Mouse (Mus musculus) testis, adult 2 months (tissue): ENCODE data around the gene Ppp4c. TPM values are rescaled to one million over a fixed set of nuclear protein-coding genes. Genes with fewer than 3 reads are reported as not detected.

ENCODE experiments used
- H3K27ac ChIP-seq: fragments of 200-500 bp; 2 replicates; pipeline ENCODE4 v1.5.1; 2012; ENCODE audit warnings: low read depth, low read length; ENCODE audit not compliant: control insufficient read depth, insufficient read depth
- H3K27me3 ChIP-seq: fragments of 200-500 bp; 2 replicates; pipeline ENCODE4 v1.6.1; 2012; ENCODE audit warnings: mild to moderate bottlenecking, low read length, moderate library complexity; ENCODE audit not compliant: control insufficient read depth, insufficient read depth
- H3K36me3 ChIP-seq: fragments of 200-500 bp; 2 replicates; pipeline ENCODE4 v1.6.1; 2012; ENCODE audit warnings: mild to moderate bottlenecking, low read length; ENCODE audit not compliant: control insufficient read depth, insufficient read depth
- H3K4me1 ChIP-seq: fragments of 200-500 bp; 2 replicates; pipeline ENCODE4 v1.6.1; 2012; ENCODE audit warnings: low read length; ENCODE audit not compliant: control insufficient read depth, insufficient read depth
- H3K4me3 ChIP-seq: fragments of 200-500 bp; 2 replicates; pipeline ENCODE4 v1.5.1; 2012; ENCODE audit warnings: low read depth, mild to moderate bottlenecking, low read length, moderate library complexity, mixed read lengths; ENCODE audit not compliant: control insufficient read depth
- CTCF ChIP-seq: fragments of 200-500 bp; IDR thresholded peaks from 2 replicates; pipeline ENCODE4 v1.5.1; 2012; ENCODE audit warnings: low read depth, mild to moderate bottlenecking, inconsistent platforms, low read length, moderate library complexity; ENCODE audit not compliant: control insufficient read depth, insufficient read depth, insufficient replicate concordance
- POLR2A ChIP-seq: fragments of 200-500 bp; IDR thresholded peaks from 2 replicates; pipeline ENCODE4 v1.6.1; 2012; ENCODE audit warnings: low read depth, mild to moderate bottlenecking, inconsistent platforms, low read length, moderate library complexity; ENCODE audit not compliant: control insufficient read depth
- polyA plus RNA-seq: library from polyadenylated mRNA; depleted of rRNA; stranded (reverse); fragments of >200 nt; gene quantifications from 2 replicates; pipeline ENCODE4 v1.2.3, GENCODE M21; 2012

The Ppp4c gene
- polyA plus RNA-seq, 1 experiment, result 252 TPM

DNA sequence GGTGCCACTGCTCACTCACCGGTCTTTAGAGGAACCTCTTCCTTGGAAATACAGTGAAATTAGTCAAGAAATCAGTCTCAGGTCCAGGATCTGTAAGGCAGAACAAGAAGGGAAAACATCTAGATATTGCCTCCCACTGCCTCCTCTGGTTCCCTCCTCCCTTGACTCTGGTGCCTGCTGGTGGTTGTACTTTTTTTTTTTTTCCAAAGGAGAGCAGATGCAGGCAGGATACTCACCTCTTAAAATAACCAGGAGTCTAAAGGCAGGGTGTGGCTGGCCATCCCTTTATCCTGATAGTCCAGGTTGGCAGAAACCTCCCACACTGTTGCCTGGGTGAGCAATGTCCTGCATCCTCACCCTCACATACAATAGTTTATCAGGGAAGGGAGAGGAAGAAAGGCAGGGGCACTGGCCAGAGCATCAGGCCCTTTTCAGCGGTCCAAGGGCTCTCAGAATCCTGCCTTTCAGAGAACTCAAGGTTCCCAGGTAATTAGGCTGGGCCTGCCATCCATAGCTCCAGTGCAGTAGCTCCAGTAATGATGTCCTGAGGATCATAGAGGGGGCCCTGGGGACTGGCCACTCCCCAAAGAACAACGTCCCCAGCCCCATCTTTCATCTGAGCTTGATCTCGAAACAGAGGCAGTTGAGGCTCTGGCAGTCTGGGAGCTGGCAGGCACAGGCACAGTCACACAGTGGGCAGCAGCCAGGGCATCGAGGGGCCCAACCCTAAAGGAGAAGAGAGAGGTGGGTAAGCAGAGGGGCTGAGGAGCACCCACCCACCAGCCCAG is 8.2 kb upstream of the Ppp4c start:
- Histone ChIP-seq H3K27me3 (no peaks in the 10 kb centered on the region), H3K4me1 (peaks cover 17% of the 10 kb centered on the region), H3K4me3 (peak overlapping the region; percentile 94), H3K27ac (peak overlapping the region; percentile 95; the same call in 1 of the 2 replicates), H3K36me3 (no peaks in the 10 kb centered on the region)
- TF ChIP-seq CTCF (no peak), POLR2A (no peak)

GRCm38 (mm10) chr7:126799468-126800268 is 7.4 kb upstream of the Ppp4c start:
- H3K4me1 ChIP-seq, result peaks cover 17% of the 10 kb centered on the region
- peak overlapping the region; percentile 94 for H3K4me3 ChIP-seq
- H3K36me3 ChIP-seq, result no peaks in the 10 kb centered on the region
- peak overlapping the region; percentile 95 for H3K27ac ChIP-seq
- TF ChIP-seq POLR2A (peak; percentile 68; the same call in 1 of the 2 replicates), CTCF (peak; percentile 20; the same call in 1 of the 2 replicates)
- no peaks in the 10 kb centered on the region for H3K27me3 ChIP-seq

GRCm38 (mm10) chr7:126799050-126799467 is 6.8 kb upstream of the Ppp4c start:
- H3K27me3 ChIP-seq, result no peaks in the 10 kb centered on the region
- peak overlapping the region; percentile 95 for H3K27ac ChIP-seq
- H3K36me3 ChIP-seq, result no peaks in the 10 kb centered on the region
- H3K4me3 ChIP-seq, result peak overlapping the region; percentile 94
- H3K4me1 ChIP-seq, result peaks cover 17% of the 10 kb centered on the region
- TF ChIP-seq CTCF (no peak), POLR2A (peak; percentile 97)

DNA sequence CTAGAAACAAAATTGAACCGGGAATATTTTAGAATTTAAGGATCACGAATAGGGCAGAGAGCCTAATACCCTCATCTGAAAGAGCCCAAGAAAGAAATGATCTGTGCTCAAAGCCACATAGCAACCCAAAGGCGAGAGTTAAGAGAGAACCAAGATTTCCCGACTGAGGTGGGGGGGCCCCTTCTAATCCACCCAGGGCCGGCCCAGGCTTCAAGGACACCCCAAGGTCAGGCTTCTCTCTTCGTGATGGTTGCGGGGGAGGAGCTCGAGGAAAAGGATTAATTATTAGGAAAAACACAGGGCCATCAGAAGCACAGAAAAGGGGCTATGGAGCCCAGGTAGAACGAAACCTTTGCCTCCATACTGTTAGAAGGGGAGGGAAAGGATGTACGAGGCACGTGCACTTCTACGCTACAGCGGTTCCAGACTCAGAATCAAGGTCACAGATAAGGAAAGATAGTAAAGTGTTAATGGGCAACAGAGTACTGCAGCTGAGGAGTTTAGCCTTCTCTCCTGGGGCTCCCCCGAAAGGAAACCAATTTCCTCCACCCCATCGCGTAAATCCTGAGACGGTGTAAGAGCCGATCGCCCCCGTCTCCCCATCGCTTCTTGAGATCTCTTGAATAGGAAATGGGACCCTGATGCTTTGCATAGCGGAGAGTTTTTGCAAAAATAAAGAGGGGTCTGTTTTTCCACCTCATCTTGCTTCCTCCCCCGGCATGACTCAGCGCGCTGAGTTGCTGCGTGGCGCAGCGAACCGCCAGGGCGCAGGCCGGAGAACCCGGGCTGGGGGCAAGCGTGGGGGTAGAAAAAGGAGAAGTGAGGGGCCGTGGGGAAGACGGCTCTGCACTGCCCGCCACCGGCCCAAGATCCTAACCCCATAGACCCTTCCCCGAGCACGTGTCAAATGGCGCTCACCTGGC is 6.1 kb upstream of the Ppp4c start:
- Histone ChIP-seq H3K27me3 (no peaks in the 10 kb centered on the region), H3K36me3 (no peaks in the 10 kb centered on the region), H3K4me3 (peak overlapping the region; percentile 94), H3K27ac (peak overlapping the region; percentile 79), H3K4me1 (peaks cover 17% of the 10 kb centered on the region)
- TF ChIP-seq POLR2A (peak; percentile 26; the same call in 1 of the 2 replicates), CTCF (no peak)

GRCm38 (mm10) chr7:126797411-126798126 is 5.3 kb upstream of the Ppp4c start, which contains the start of gene Fam57b:
Gene Fam57b (plus strand): TSS chr7:126797668.
- no peaks in the 10 kb centered on the region for H3K36me3 ChIP-seq
- H3K4me1 ChIP-seq, result peaks cover 17% of the 10 kb centered on the region

DNA sequence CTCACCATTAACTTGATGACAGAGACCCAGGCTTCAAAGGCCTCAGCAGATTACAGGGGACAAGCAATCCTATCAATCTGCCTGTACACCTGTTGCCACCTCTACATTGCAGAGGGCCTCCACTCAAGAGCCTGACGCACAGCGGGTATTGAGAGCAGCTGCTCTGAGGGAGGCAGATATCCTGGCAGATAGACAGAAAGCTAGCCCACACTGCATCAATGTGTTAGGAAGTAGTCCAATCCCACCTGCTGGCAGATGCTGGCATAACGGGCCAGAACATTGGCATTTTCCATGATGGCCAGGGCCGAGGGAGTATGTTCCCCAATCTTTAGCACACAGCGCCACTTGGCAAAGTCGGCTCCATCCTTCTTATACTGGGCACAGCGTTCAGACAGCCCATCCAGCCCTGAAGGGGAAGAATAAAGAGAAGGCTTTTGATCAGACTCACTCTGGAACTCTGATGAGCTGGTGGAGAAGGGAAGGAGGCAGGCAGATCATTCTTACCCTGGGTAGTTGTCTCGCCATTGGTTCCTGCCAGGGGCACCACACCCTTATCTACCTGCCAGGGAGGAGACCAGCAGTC is 4.1 kb upstream of the Ppp4c start:
- Histone ChIP-seq H3K4me3 (no peak overlapping the region), H3K27ac (no peak overlapping the region), H3K27me3 (no peaks in the 10 kb centered on the region), H3K4me1 (peaks cover 17% of the 10 kb centered on the region), H3K36me3 (no peaks in the 10 kb centered on the region)
- TF ChIP-seq POLR2A, result no peak
- peak; percentile 13; the same call in 1 of the 2 replicates for TF ChIP-seq CTCF

More at GRCm38 (mm10) chr7:126797411-126798126, 5.3 kb upstream of the Ppp4c start, which contains the start of gene Fam57b:
- TF ChIP-seq POLR2A (peak; percentile 40; the same call in 1 of the 2 replicates), CTCF (no peak)
- Histone ChIP-seq H3K27ac (peak within 1 kb of the TSS; percentile 79), H3K27me3 (no peaks in the 10 kb centered on the region), H3K4me3 (peak within 1 kb of the TSS; percentile 94)
